Mouse (Mus musculus) hindbrain, embryonic 13.5 days (tissue): Measurements from ENCODE around the gene Diras1. TPM values are rescaled to one million over a fixed set of nuclear protein-coding genes. Genes with fewer than 3 reads are reported as not detected.

Experiments
- ATAC-seq: fragments of 200-750 bp; cut with Nextera tagmentation; 2 replicates; pipeline ENCODE4 v1.8.0; 2017; ENCODE audit warnings: moderate TSS enrichment; ENCODE audit not compliant: low FRiP score
- H3K27ac ChIP-seq: fragments of 300-500 bp; sonication (generic); 2 replicates; pipeline ENCODE4 v1.5.1; 2015; ENCODE audit warnings: inconsistent platforms, mild to moderate bottlenecking, moderate library complexity
- H3K27me3 ChIP-seq: fragments of 300-500 bp; sonication (generic); 2 replicates; pipeline ENCODE4 v1.6.1; 2015; ENCODE audit warnings: mild to moderate bottlenecking, inconsistent platforms
- H3K36me3 ChIP-seq: fragments of 300-500 bp; sonication (generic); 2 replicates; pipeline ENCODE4 v1.6.1; 2015; ENCODE audit warnings: mild to moderate bottlenecking, inconsistent platforms
- H3K4me1 ChIP-seq: fragments of 300-500 bp; sonication (generic); replicated peaks from 2 replicates; pipeline ENCODE4 v1.6.1; 2015; ENCODE audit warnings: inconsistent platforms
- H3K4me2 ChIP-seq: fragments of 300-500 bp; sonication (generic); 2 replicates; pipeline ENCODE4 v1.6.1; 2015; ENCODE audit warnings: inconsistent platforms, mild to moderate bottlenecking, moderate library complexity
- H3K4me3 ChIP-seq: fragments of 300-500 bp; sonication (generic); 2 replicates; pipeline ENCODE4 v1.5.1; 2015; ENCODE audit warnings: mild to moderate bottlenecking, inconsistent platforms
- H3K9ac ChIP-seq: fragments of 300-500 bp; sonication (generic); 2 replicates; pipeline ENCODE4 v1.6.1; 2015; ENCODE audit warnings: mild to moderate bottlenecking, inconsistent platforms
- H3K9me3 ChIP-seq: fragments of 300-500 bp; sonication (generic); 2 replicates; pipeline ENCODE4 v1.6.1; 2016; ENCODE audit warnings: inconsistent platforms
- WGBS: fragments of 180-500 bp; shearing (Covaris S2); methylation state at CpG from one replicate; pipeline ENCODE4 v1.1.7; 2015; 5-methylcytosine and 5-hydroxymethylcytosine counted together
- polyA plus RNA-seq: library from polyadenylated mRNA; unstranded; fragments of >200 nt; fragmentation: Nextera tagmentation; extraction: Ambion mirVana; gene quantifications from 2 replicates; pipeline ENCODE4 v1.2.1, GENCODE M21; 2015

Gene Diras1
- polyA plus RNA-seq, 1 experiment from 2014 or later, result 37.5 TPM

- H3K4me2 ChIP-seq, result no peak overlapping the region
- H3K4me3 ChIP-seq, result no peak overlapping the region
- peaks cover 30% of the 10 kb centered on the region for H3K4me1 ChIP-seq
- H3K9ac ChIP-seq, result no peak overlapping the region
- no peak overlapping the region for H3K27ac ChIP-seq
- ATAC-seq, result no peak
- 97% methylated on average over 5 of the region's 5 CpGs for WGBS
- peaks cover 42% of the 10 kb centered on the region for H3K27me3 ChIP-seq
- H3K9me3 ChIP-seq, result no peaks in the 10 kb centered on the region
- peaks cover 29% of the 10 kb centered on the region for H3K36me3 ChIP-seq
Measured at GRCm38 (mm10) chr10:81026857-81027256, 1.4 kb upstream of the Diras1 start.

GRCm38 (mm10) chr10:81025047-81025621 lies 328 bp downstream of the Diras1 start:
- H3K27ac ChIP-seq, result no peak overlapping the region
- ATAC-seq, result peak; percentile 68
- peak overlapping the region; percentile 56 for H3K4me3 ChIP-seq
- H3K9me3 ChIP-seq, result no peaks in the 10 kb centered on the region
- peaks cover 39% of the 10 kb centered on the region for H3K4me1 ChIP-seq
- H3K27me3 ChIP-seq, result peaks cover 49% of the 10 kb centered on the region
- peaks cover 26% of the 10 kb centered on the region for H3K36me3 ChIP-seq
- peak overlapping the region; percentile 70 for H3K4me2 ChIP-seq
- 2% methylated on average over 23 of the region's 43 CpGs for WGBS
- H3K9ac ChIP-seq, result peak overlapping the region; percentile 83

- H3K4me2 ChIP-seq, result peak overlapping the region; percentile 70
- peaks cover 19% of the 10 kb centered on the region; the same call in 1 of the 2 replicates for H3K36me3 ChIP-seq
- peak; percentile 24 for ATAC-seq
- no peaks in the 10 kb centered on the region for H3K9me3 ChIP-seq
- H3K9ac ChIP-seq, result peak overlapping the region; percentile 83
- peak overlapping the region; percentile 56 for H3K4me3 ChIP-seq
- H3K27me3 ChIP-seq, result peaks cover 49% of the 10 kb centered on the region
- H3K4me1 ChIP-seq, result peaks cover 36% of the 10 kb centered on the region
- H3K27ac ChIP-seq, result no peak overlapping the region
- WGBS, result 75% methylated on average over 5 of the region's 5 CpGs
Measured at GRCm38 (mm10) chr10:81024346-81024937, 1.0 kb downstream of the Diras1 start.

GRCm38 (mm10) chr10:81022744-81023143 lies 2.7 kb downstream of the Diras1 start:
- WGBS, result 62% methylated on average over 8 of the region's 8 CpGs
- 0 out of 2 replicates have a peak overlapping the region, but pooled peaks have one; percentile 29 for H3K4me2 ChIP-seq

GRCm38 (mm10) chr10:81021547-81022110 lies 3.8 kb downstream of the Diras1 start:
- Histone ChIP-seq H3K4me2 (peak overlapping the region; percentile 29), H3K27ac (no peak overlapping the region), H3K36me3 (0 out of 2 replicates have a peak, but pooled peaks cover 16% of the 10 kb centered on the region), H3K27me3 (peaks cover 42% of the 10 kb centered on the region), H3K9me3 (no peaks in the 10 kb centered on the region), H3K4me3 (no peak overlapping the region), H3K4me1 (peaks cover 30% of the 10 kb centered on the region), H3K9ac (peak overlapping the region; percentile 24; the same call in 1 of the 2 replicates)
- 15% methylated on average over 26 of the region's 26 CpGs for WGBS
- no peak for ATAC-seq

More at GRCm38 (mm10) chr10:81022744-81023143, 2.7 kb downstream of the Diras1 start:
- H3K9me3 ChIP-seq, result no peaks in the 10 kb centered on the region
- no peak overlapping the region for H3K4me3 ChIP-seq
- H3K27me3 ChIP-seq, result peaks cover 46% of the 10 kb centered on the region
- ATAC-seq, result no peak
- H3K9ac ChIP-seq, result no peak overlapping the region
- H3K4me1 ChIP-seq, result peaks cover 30% of the 10 kb centered on the region
- H3K27ac ChIP-seq, result no peak overlapping the region
- 0 out of 2 replicates have a peak, but pooled peaks cover 16% of the 10 kb centered on the region for H3K36me3 ChIP-seq

- H3K4me1 ChIP-seq, result peaks cover 30% of the 10 kb centered on the region
- no peak overlapping the region for H3K27ac ChIP-seq
- H3K27me3 ChIP-seq, result peaks cover 36% of the 10 kb centered on the region
- H3K9ac ChIP-seq, result 0 out of 2 replicates have a peak overlapping the region, but pooled peaks have one; percentile 13
- no peak overlapping the region for H3K4me2 ChIP-seq
- no peak for ATAC-seq
- WGBS, result 61% methylated on average over 2 of the region's 2 CpGs
- H3K9me3 ChIP-seq, result no peaks in the 10 kb centered on the region
- H3K4me3 ChIP-seq, result no peak overlapping the region
- H3K36me3 ChIP-seq, result 0 out of 2 replicates have a peak, but pooled peaks cover 16% of the 10 kb centered on the region
Measured at GRCm38 (mm10) chr10:81020207-81020606, 5.3 kb downstream of the Diras1 start.

GRCm38 (mm10) chr10:81019687-81020086 lies 5.8 kb downstream of the Diras1 start:
- no peak overlapping the region for H3K4me3 ChIP-seq
- WGBS, result 83% methylated on average over 6 of the region's 6 CpGs
- no peak for ATAC-seq
- H3K9me3 ChIP-seq, result no peaks in the 10 kb centered on the region
- H3K4me1 ChIP-seq, result peaks cover 27% of the 10 kb centered on the region
- H3K36me3 ChIP-seq, result 0 out of 2 replicates have a peak, but pooled peaks cover 16% of the 10 kb centered on the region
- H3K27me3 ChIP-seq, result peaks cover 32% of the 10 kb centered on the region
- H3K27ac ChIP-seq, result no peak overlapping the region
- no peak overlapping the region for H3K9ac ChIP-seq
- no peak overlapping the region for H3K4me2 ChIP-seq

- 37% methylated on average over 10 of the region's 10 CpGs for WGBS
Measured at GRCm38 (mm10) chr10:81018326-81018725, 7.1 kb downstream of the Diras1 start.

GRCm38 (mm10) chr10:81016645-81017044 lies 8.8 kb downstream of the Diras1 start:
- Histone ChIP-seq H3K9me3 (no peaks in the 10 kb centered on the region), H3K27ac (no peak overlapping the region), H3K9ac (no peak overlapping the region), H3K4me3 (no peak overlapping the region), H3K4me1 (peaks cover 21% of the 10 kb centered on the region), H3K27me3 (peaks cover 5% of the 10 kb centered on the region; the same call in 1 of the 2 replicates), H3K36me3 (0 out of 2 replicates have a peak, but pooled peaks cover 12% of the 10 kb centered on the region), H3K4me2 (no peak overlapping the region)
- no peak for ATAC-seq
- WGBS, result 5% methylated on average over 7 of the region's 7 CpGs

More at GRCm38 (mm10) chr10:81018326-81018725, 7.1 kb downstream of the Diras1 start:
- H3K4me3 ChIP-seq, result no peak overlapping the region
- H3K27ac ChIP-seq, result no peak overlapping the region
- peaks cover 18% of the 10 kb centered on the region for H3K27me3 ChIP-seq
- no peak for ATAC-seq
- 0 out of 2 replicates have a peak, but pooled peaks cover 16% of the 10 kb centered on the region for H3K36me3 ChIP-seq
- H3K4me1 ChIP-seq, result peaks cover 27% of the 10 kb centered on the region
- no peak overlapping the region for H3K9ac ChIP-seq
- H3K4me2 ChIP-seq, result no peak overlapping the region
- no peaks in the 10 kb centered on the region for H3K9me3 ChIP-seq

- Histone ChIP-seq H3K27me3 (no peaks in the 10 kb centered on the region), H3K9me3 (no peaks in the 10 kb centered on the region), H3K4me2 (no peak overlapping the region), H3K27ac (no peak overlapping the region), H3K9ac (no peak overlapping the region), H3K4me3 (no peak overlapping the region), H3K4me1 (peaks cover 14% of the 10 kb centered on the region; the same call in 1 of the 2 replicates), H3K36me3 (0 out of 2 replicates have a peak, but pooled peaks cover 4% of the 10 kb centered on the region)
- no peak for ATAC-seq
- 91% methylated on average over 2 of the region's 2 CpGs for WGBS
Measured at GRCm38 (mm10) chr10:81015666-81016065, 9.8 kb downstream of the Diras1 start.

- Histone ChIP-seq H3K4me1 (peaks cover 14% of the 10 kb centered on the region; the same call in 1 of the 2 replicates), H3K4me3 (peak within 1 kb of the TSS; percentile 40), H3K4me2 (peak within 1 kb of the TSS; percentile 58), H3K9me3 (no peaks in the 10 kb centered on the region), H3K27me3 (no peaks in the 10 kb centered on the region), H3K27ac (no peak within 1 kb of the TSS), H3K36me3 (no peaks in the 10 kb centered on the region), H3K9ac (peak within 1 kb of the TSS; percentile 67)
- WGBS, result 10% methylated on average over 31 of the region's 31 CpGs
- peak; percentile 97 for ATAC-seq
Measured at GRCm38 (mm10) chr10:81014393-81015384, 10.8 kb downstream of the Diras1 start, which contains the start of gene Gng7. Gng7 (minus strand) TSS chr10:81014945.
